Mouse (Mus musculus): Measurements from ENCODE around the gene Abcc10.
A peak's percentile ranks its signal among the peaks of the same experiment; 100 is the strongest.

Abcc10 gene

GRCm38 (mm10) chr17:46327906-46328534, at the start of gene Abcc10:
Gene Abcc10 (minus strand): TSS chr17:46328352.
- peak; percentile 95 for DNase-seq

DNA sequence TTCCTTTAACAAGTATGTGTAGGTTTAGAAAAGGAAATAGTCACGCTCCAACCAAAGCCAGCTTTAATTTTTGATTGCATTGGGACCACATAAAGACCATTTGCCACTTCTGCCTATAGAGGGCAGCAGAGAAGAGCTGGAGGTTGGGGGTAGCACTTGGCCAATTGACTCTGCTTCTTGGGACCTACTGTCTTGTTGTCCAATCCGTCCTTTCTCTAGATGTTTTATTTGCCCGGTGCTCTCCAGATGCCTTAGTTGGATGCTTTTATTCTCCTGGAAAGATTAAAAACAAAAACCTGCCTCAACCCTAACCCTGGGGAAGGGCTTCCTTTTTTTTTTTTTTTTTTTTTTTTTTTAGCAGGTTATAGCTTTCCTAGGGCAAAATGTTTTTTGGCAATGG, 43.6 kb upstream of the Abcc10 start:
- DNase-seq = no peak

DNA sequence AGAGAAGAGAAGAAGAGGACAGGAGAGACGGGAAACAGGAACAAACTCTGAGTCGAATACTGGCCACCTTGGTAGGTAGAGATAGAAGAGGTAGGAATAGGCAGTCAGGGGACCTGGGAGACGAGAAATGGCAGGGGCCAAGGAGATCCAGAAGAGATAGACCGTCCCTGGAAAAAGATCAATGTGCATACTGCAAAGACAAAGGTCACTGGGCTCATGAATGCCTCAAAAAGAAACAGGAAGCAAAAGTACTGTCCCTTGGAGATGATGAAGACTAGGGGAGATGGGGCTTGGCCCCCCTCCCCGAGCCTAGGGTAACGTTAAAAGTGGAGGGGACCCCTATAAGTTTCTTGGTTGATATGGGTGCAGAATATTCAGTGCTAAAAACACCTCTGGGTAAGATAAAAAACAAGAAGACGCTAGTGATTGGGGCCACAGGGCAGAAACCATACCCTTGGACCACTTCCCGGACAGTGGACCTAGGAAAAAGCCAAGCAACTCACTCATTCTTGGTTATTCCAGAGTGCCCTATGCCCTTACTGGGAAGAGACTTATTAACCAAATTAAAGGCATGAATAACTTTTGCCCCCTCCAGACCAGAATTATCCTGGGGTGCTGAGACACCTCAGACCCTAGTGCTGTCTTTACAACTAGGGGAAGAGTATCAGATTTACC, 23.0 kb upstream of the Abcc10 start:
- DNase-seq = peak; percentile 69

DNA sequence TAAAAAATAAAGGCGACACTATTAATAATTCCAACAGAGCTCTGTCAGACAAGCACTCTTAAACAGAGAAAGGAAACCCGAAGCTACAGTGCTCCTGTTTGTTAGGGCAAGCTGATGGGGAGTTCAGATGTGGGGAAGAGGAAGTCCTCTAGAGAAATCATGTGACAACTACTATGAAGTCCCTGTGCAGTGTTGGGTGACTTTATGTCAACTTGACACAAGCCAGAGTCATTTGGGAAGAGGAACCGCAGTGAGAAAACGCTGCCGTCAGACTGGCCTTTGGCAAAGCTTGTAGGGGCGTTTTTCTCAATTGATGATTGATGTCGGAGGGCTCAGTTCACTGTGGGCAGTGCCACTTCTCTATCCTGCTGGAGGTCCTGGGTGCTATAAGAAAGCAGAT, 13.1 kb upstream of the Abcc10 start:
- no peak for DNase-seq

GRCm38 (mm10) chr17:46336475-46336874, 8.3 kb upstream of the Abcc10 start:
- DNase-seq = no peak

DNA sequence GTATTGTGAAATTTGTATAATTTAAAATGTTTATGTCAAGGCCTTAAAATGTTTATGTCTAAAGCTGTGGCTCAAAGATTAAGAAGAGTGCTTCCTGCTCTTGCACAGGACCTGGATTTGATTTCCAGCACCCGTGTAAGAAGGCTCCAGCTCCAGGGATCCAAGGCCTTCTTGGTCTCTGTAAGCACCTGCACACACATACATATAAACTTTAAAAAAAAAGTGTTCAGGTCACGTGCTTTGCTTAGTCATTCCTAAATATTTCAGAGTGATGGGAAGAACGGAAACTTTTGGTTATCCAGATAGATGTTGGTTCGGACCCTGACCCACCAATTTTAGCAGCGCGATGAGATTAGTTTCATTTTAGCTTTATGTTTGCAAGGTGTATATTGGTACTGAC, 571 bp upstream of the Abcc10 start:
- DNase-seq = no peak

GRCm38 (mm10) chr17:46327413-46327905, 693 bp downstream of the Abcc10 start:
- no peak for DNase-seq

DNA sequence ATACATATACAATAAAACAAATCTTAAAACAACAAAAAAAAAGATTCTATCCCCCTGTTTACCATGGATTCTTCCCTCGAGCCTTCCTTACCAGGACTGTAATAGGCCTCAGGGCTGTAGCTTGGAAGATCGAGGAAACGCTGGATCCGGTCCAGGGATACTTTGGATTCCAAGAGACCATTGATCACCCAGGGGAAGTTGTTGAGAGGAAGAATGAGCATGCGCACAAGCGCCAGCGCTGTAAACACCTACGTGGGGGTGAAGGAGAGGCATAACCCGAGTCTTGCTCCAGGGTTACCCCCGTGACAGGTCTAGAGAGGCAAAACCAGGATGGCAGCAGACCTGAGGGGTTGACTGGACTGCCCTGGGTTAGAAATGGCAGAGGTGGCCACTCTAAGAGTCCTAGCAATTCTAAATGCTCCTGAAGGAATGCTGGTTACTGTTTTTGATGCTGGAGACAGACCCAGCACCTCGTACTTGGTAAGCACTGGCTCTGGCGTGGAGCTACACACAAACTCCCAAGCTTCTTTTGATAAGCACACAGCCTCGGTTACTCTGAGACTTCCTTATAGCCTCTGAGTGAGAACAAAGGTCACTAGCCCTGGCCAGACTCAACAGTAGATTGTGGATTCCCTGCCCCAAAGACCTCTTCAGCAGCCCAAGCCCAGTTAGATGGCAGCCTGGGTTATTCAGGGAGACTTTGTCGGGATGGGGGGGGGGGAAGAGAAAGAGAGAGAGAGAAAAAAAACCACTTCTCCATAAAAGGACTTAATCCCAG, 5.9 kb downstream of the Abcc10 start:
- DNase-seq = no peak

DNA sequence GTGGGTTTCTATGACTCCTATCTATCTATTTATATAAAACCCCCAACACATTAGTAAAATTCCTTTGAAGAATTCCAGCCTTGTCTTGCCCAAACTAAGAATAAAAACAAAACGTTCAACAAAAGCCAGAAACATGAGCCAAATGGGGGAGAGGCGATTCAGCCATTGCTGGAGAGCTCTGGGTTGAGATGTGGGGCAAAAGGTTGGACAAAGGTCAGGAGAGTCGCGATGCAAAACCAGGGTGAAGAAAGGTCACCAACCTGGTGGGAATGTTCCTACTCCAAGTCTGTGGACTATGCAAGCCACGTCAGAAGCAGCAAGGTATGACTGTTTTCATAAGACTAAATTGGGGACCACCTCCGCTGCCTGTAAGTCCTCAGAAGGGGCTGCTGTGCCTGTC, 7.7 kb downstream of the Abcc10 start:
- DNase-seq = peak; percentile 42

- no peak for DNase-seq
Observed at GRCm38 (mm10) chr17:46315813-46316212, 12.3 kb downstream of the Abcc10 start.

DNA sequence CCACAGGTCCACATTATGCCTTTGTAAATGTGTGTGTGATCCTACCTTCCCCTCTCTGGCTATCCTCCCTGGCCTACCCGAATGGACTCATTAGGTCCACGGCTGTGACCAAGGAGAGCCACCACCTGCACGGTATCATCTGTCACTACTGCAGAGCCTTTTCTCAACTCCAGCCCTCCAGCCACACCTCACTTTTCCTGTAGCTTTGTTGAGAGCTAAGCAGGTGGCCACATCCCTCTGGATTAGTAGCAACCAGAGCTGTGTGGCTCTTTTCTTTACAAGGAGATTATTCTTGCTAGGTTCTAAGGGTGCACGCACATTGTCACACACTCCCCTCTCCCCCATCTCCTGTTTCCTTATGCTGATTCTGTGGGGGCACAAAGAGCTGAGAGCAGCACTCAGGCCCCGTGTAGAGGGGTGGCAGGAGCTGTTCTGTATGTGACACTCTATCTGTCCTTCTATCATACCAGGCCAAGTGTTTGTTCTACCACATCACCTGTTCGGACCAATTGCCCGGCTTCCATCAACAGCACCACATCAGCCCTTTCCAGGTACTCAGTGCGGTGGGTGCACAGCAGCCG, 14.9 kb downstream of the Abcc10 start:
- DNase-seq = no peak

DNA sequence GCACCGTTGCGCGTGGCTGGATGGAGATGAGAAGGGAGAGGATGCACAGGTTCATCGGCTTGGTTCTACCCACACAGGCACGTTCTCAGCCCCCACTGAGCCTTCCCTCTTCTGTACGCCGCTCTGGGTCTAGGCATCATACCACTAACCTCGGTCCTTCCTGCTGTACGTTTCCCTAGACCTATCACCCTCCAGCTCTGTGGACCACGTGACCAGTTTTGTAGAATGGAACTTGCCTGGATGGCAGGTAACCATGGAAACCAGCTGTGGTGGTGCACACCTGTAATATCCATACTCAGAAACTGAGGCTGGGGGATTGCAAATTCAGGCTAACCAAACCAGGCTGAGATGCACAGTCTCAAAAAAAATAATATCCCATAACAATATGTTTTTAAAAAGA, 17.6 kb downstream of the Abcc10 start:
- DNase-seq = no peak

DNA sequence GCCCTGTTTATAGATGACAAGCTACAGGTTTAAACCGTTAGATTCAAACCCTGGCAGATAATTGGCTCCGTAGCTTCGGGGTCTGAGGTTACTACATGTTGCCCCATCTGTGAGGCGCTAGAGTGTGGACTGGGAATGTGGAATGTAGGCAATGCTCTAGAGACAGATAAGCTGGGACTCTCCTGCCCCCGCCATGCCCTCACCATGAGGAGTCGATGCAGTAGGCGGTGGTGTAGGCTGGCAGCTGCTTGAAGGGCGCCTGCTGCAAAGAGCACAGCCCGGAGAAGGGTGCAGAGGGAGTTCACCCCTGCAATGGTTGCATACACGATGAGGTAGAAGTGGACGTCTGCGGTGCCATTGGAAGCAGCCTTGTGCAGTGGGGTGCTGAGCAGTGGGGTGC, 18.3 kb downstream of the Abcc10 start:
- DNase-seq = no peak

DNA sequence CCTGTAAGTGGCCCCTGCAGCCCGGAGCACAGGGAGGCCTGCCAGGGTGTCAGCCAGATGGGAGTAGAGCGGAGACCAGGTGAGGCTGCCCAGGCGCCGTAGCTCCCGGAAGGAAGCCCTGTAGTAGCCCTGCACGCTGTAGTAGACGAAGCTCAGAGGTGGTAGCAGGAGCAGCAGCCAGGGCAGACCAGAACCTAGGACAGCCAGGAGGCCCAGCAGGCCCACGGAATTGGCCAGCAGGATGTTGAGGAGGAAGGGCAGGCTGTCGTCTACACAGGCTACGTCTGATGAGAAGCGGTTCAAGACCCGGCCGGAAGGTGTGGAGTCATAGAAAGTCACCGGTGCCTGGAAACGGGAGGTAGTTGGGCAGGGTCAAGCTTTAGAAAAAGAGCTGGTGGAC, 21.2 kb downstream of the Abcc10 start:
- DNase-seq = no peak

GRCm38 (mm10) chr17:46304184-46304583, 24.0 kb downstream of the Abcc10 start:
- no peak for DNase-seq

GRCm38 (mm10) chr17:46301892-46302291, 26.3 kb downstream of the Abcc10 start:
- no peak for DNase-seq

DNA sequence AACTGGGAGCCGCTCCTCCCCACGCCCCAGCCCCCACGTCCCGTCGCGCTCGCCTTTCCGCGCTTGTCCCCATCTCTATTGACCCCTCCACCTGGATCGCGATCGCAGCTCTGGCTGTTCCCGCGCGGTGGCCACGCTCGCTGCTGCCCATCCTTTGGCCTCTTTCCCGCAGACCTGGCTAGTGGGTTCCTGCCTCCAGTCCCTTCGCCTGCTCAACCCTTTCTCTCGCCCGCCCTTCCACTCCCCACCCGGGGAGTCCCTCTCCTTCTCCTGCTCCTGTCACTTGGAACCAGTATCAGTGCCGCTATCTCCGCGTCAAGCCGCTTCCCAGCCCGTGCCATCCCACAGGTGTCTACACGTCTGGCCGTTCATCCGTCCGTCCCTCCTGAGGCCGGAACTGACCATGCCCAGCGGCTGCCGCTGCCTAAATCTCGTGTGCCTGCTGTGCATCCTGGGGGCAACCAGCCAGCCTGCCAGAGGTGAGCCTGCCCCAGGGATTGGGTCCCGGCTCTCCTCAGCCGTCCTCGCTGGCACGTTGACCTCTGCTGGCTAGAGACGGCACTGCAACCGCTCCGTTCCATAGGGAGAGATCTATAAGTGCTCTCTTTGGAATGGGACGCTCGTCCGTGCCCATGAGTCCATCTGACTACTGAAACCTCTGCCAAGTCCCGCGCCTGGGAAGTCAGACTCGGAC, 29.8 kb downstream of the Abcc10 start:
- peak; percentile 73 for DNase-seq

DNA sequence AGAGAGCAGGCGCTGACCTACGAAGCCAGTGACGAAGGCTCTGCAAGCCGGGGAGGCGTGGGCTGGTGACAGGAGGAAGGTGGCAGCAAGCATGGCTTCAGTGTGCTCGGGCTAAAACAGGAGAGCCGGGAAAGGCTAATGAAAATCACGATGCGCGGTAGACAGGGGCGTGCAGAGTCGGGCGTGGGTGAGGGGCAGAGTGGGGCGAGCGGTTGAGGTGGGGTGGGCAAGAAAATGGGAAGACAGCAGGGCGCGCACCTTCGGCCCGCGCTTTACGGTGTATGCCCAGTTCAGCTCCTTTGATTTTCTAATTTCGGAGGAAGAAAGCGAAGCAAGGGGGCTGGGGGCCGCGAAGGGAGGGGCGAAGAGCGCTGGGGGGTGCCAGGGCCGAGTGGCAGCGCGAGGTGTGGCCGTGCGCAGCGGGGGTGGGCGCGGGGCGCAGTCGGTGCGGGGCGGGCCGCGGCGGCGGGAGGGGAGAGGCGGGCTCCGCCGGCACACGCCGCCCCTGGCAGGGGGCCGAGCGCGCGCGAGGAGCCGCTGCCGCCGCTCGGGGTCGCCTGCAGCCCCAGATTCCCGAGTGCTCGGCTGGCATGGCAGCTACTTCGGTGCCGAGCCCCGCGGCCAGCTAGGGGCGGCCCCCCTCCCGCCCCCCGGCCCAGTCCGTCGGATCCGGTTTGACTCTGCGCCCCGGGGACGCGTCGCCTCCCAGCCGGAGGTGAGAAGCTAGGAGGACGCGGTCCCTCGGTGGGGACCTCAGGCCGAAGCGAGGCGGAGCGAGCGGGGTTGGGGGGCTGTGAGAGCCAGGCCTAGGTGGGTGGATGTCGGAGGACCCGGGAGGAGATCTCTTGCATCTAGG, 30.6 kb downstream of the Abcc10 start, which contains the start of gene Dlk2:
TSS of gene Dlk2 (plus strand) at position 58 of the 856 bp plus-strand sequence.
- no peak for DNase-seq

- no peak for DNase-seq
Observed at GRCm38 (mm10) chr17:46297028-46297363, 31.2 kb downstream of the Abcc10 start.

DNA sequence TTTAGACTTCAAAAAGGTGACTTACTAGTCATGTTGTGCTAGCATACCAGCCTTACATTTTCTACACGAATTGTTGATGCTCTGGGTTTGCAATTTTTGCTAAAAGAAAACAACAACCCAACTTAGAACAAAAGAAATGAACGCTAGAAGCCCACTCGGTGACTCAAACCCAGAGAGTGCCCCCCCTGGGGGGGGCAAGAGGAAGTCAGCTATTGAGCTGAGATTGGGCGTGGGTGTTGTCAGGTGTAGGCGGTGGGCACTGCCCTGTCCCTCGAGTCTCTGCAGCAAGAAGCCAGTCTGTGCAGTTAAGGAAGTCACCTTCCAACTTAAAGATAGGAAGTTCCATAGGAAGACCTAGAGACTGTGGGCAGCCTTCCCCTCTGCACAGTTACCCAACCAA, 31.6 kb downstream of the Abcc10 start:
- DNase-seq = no peak

- DNase-seq = peak; percentile 64
Observed at GRCm38 (mm10) chr17:46287678-46288095, 40.5 kb downstream of the Abcc10 start.

GRCm38 (mm10) chr17:46285407-46285806, 42.7 kb downstream of the Abcc10 start:
- DNase-seq = no peak
